Mouse (Mus musculus) spleen, adult 2 months (tissue): Measurements from ENCODE around the gene Rtl6.

Experiments
- CTCF ChIP-seq: fragments of 200-500 bp; IDR thresholded peaks from 2 replicates; pipeline ENCODE4 v1.5.1; 2011; ENCODE audit warnings: mild to moderate bottlenecking, inconsistent platforms; ENCODE audit not compliant: insufficient read depth, insufficient read length, insufficient replicate concordance; ENCODE audit errors: extremely low read depth
- POLR2A ChIP-seq: fragments of 200-500 bp; IDR thresholded peaks from 2 replicates; pipeline ENCODE4 v1.6.1; 2011; ENCODE audit warnings: low read depth, low read length, inconsistent platforms

GRCm38 (mm10) chr15:84588371-84588821, 30.8 kb upstream of the Rtl6 start:
- TF ChIP-seq POLR2A (no peak), CTCF (no peak)
